Mouse (Mus musculus) CH12.LX (cell line): Measurements from ENCODE around the gene Tnni1. TPM values are rescaled to one million over a fixed set of nuclear protein-coding genes. Genes with fewer than 3 reads are reported as not detected.

Source experiments
- DNase-seq: peaks from one replicate; pipeline ENCODE4 v3.0.0-alpha.2; 2013; ENCODE audit errors: extremely low read depth
- H3K27ac ChIP-seq: 2 replicates; pipeline ENCODE4 v1.5.1; 2012; ENCODE audit warnings: low read depth, mild to moderate bottlenecking, control low read depth, moderate library complexity; ENCODE audit not compliant: insufficient read depth
- H3K27me3 ChIP-seq: replicated peaks from 2 replicates; pipeline ENCODE3; 2012; ENCODE audit warnings: inconsistent platforms
- H3K36me3 ChIP-seq, 2 experiments: replicated peaks in 1 of 2; 2 replicates each; pipeline versions ENCODE3 to v1.6.1; 2012; ENCODE audit warnings: inconsistent platforms in 1 of 2, low read length in 1 of 2, mild to moderate bottlenecking in 1 of 2, mixed read lengths in 1 of 2, moderate library complexity in 1 of 2; ENCODE audit not compliant: control insufficient read depth in 1 of 2, insufficient read depth in 1 of 2
- H3K4me1 ChIP-seq, 2 experiments: 2 replicates each; pipeline ENCODE4 v1.6.1; 2012; ENCODE audit warnings: inconsistent platforms in 1 of 2, moderate library complexity in 1 of 2; ENCODE audit not compliant: insufficient read depth in 2 of 2, control insufficient read depth in 1 of 2
- H3K4me2 ChIP-seq: 2 replicates; pipeline ENCODE4 v1.6.1; 2012; ENCODE audit warnings: low read depth, mild to moderate bottlenecking, control low read depth; ENCODE audit not compliant: poor library complexity, insufficient read depth, severe bottlenecking
- H3K4me3 ChIP-seq, 3 experiments: fragments of 150-350 bp in 1 of 3; sonication (generic) in 1 of 3; replicated peaks in 1 of 3; 2 replicates each; pipeline versions ENCODE3 to v1.5.1; 2011 to 2012; ENCODE audit warnings: low read depth in 2 of 3, low read length in 2 of 3, mild to moderate bottlenecking in 2 of 3, moderate library complexity in 2 of 3, control low read depth in 1 of 3, improper control_type of control experiment in 1 of 3, inconsistent platforms in 1 of 3, mixed read lengths in 1 of 3; ENCODE audit not compliant: poor library complexity in 1 of 3
- H3K79me2 ChIP-seq: replicated peaks from 2 replicates; pipeline ENCODE4 v1.6.1; 2012; ENCODE audit warnings: mild to moderate bottlenecking, moderate library complexity; ENCODE audit not compliant: control insufficient read depth, poor library complexity, insufficient read depth, severe bottlenecking; ENCODE audit errors: extremely low read depth
- H3K9ac ChIP-seq: 2 replicates; pipeline ENCODE4 v1.6.1; 2012; ENCODE audit warnings: low read depth, mild to moderate bottlenecking, control low read depth, moderate library complexity; ENCODE audit not compliant: insufficient read depth
- H3K9me3 ChIP-seq: replicated peaks from 2 replicates; pipeline ENCODE3; 2012; ENCODE audit warnings: low read length, inconsistent platforms, mixed read lengths
- BHLHE40 ChIP-seq: IDR thresholded peaks from 2 replicates; pipeline ENCODE4 v1.6.1; 2011; ENCODE audit warnings: mild to moderate bottlenecking, low read depth, low read length, improper control_type of control experiment
- CHD1 ChIP-seq: IDR thresholded peaks from 2 replicates; pipeline ENCODE4 v1.6.1; 2012; ENCODE audit warnings: low read depth, low read length, improper control_type of control experiment, inconsistent platforms
- E2F4 ChIP-seq: IDR thresholded peaks from 2 replicates; pipeline ENCODE4 v1.6.1; 2011; ENCODE audit warnings: low read depth, low read length, improper control_type of control experiment; ENCODE audit not compliant: insufficient replicate concordance
- EP300 ChIP-seq: IDR thresholded peaks from 2 replicates; pipeline ENCODE4 v1.6.1; 2011; ENCODE audit warnings: low read length, improper control_type of control experiment
- ETS1 ChIP-seq: conservative IDR thresholded peaks from 2 replicates; pipeline ENCODE4 v1.6.1; 2012; ENCODE audit warnings: low read depth, mild to moderate bottlenecking, inconsistent platforms, low read length, improper control_type of control experiment, moderate library complexity
- GABPA ChIP-seq: IDR thresholded peaks from 2 replicates; pipeline ENCODE4 v1.6.1; 2012; ENCODE audit warnings: low read depth, low read length, improper control_type of control experiment, inconsistent platforms; ENCODE audit not compliant: insufficient replicate concordance
- HCFC1 ChIP-seq: IDR thresholded peaks from 2 replicates; pipeline ENCODE4 v1.6.1; 2012; ENCODE audit warnings: low read depth, mild to moderate bottlenecking, inconsistent platforms, low read length, improper control_type of control experiment
- IRF4 ChIP-seq: IDR thresholded peaks from 2 replicates; pipeline ENCODE4 v1.6.1; 2014; ENCODE audit warnings: low read depth, mild to moderate bottlenecking, inconsistent platforms, low read length, improper control_type of control experiment
- KAT2A ChIP-seq: IDR thresholded peaks from 2 replicates; pipeline ENCODE4 v1.6.1; 2012; ENCODE audit warnings: low read length, improper control_type of control experiment, inconsistent platforms; ENCODE audit not compliant: insufficient replicate concordance
- MEF2A ChIP-seq: IDR thresholded peaks from 2 replicates; pipeline ENCODE4 v1.6.1; 2014; ENCODE audit warnings: low read depth, mild to moderate bottlenecking, inconsistent platforms, low read length, improper control_type of control experiment, borderline replicate concordance
- MXI1 ChIP-seq: IDR thresholded peaks from 2 replicates; pipeline ENCODE4 v1.6.1; 2011; ENCODE audit warnings: mild to moderate bottlenecking, low read depth, low read length, improper control_type of control experiment
- MYC ChIP-seq: IDR thresholded peaks from 2 replicates; pipeline ENCODE4 v1.6.1; 2011; ENCODE audit warnings: low read depth, mild to moderate bottlenecking, improper control_type of control experiment, low read length
- NELFE ChIP-seq: IDR thresholded peaks from 2 replicates; pipeline ENCODE4 v1.6.1; 2011; ENCODE audit warnings: low read depth, low read length, improper control_type of control experiment
- POLR2A ChIP-seq: IDR thresholded peaks from 2 replicates; pipeline ENCODE4 v1.6.1; 2011; ENCODE audit warnings: low read depth, mild to moderate bottlenecking, improper control_type of control experiment, low read length
- POLR2AphosphoS2 ChIP-seq: IDR thresholded peaks from 2 replicates; pipeline ENCODE4 v1.6.1; 2011; ENCODE audit warnings: low read depth, low read length, improper control_type of control experiment
- RAD21 ChIP-seq: IDR thresholded peaks from 2 replicates; pipeline ENCODE4 v1.6.1; 2011; ENCODE audit warnings: low read depth, mild to moderate bottlenecking, low read length, improper control_type of control experiment, moderate library complexity
- RCOR1 ChIP-seq: conservative IDR thresholded peaks from 2 replicates; pipeline ENCODE4 v1.6.1; 2012; ENCODE audit warnings: low read depth, mild to moderate bottlenecking, inconsistent platforms, low read length, improper control_type of control experiment
- SIN3A ChIP-seq: IDR thresholded peaks from 2 replicates; pipeline ENCODE4 v1.6.1; 2012; ENCODE audit warnings: low read length, improper control_type of control experiment, inconsistent platforms
- TBP ChIP-seq: conservative IDR thresholded peaks from 2 replicates; pipeline ENCODE4 v1.6.1; 2011; ENCODE audit warnings: low read depth, low read length, improper control_type of control experiment
- UBTF ChIP-seq: IDR thresholded peaks from 2 replicates; pipeline ENCODE4 v1.6.1; 2012; ENCODE audit warnings: low read depth, mild to moderate bottlenecking, inconsistent platforms, low read length, improper control_type of control experiment, moderate library complexity
- USF1 ChIP-seq: IDR thresholded peaks from 2 replicates; pipeline ENCODE4 v1.6.1; 2014; ENCODE audit warnings: low read depth, mild to moderate bottlenecking, inconsistent platforms, low read length, improper control_type of control experiment
- USF2 ChIP-seq: conservative IDR thresholded peaks from 2 replicates; pipeline ENCODE4 v1.6.1; 2011; ENCODE audit warnings: low read depth, low read length, improper control_type of control experiment
- ZKSCAN1 ChIP-seq: IDR thresholded peaks from 2 replicates; pipeline ENCODE4 v1.6.1; 2012; ENCODE audit warnings: low read depth, inconsistent platforms, low read length, improper control_type of control experiment, borderline replicate concordance
- ZMIZ1 ChIP-seq: IDR thresholded peaks from 2 replicates; pipeline ENCODE4 v1.6.1; 2012; ENCODE audit warnings: low read depth, mild to moderate bottlenecking, inconsistent platforms, low read length, improper control_type of control experiment
- dilution Hi-C: fragments of 300-500 bp; cut with MboI; formaldehyde crosslinking; loops from 2 replicates; pipeline ENCODE4 v1.14.3; 2020; ENCODE audit warnings: low sequenced_read_pairs; ENCODE audit not compliant: extremely low pct_unique_long_range_greater_than_20kb, extremely low pct_ligation_motif_present
- in situ Hi-C: fragments of 300-500 bp; cut with MboI; formaldehyde crosslinking; loops from 3 replicates; pipeline ENCODE4 v1.14.3; 2019; ENCODE audit warnings: low sequenced_read_pairs, low pct_ligation_motif_present, low pct_unique_long_range_greater_than_20kb, mixed read lengths
- polyA plus RNA-seq: library from polyadenylated mRNA; unstranded; fragments of >175 nt; gene quantifications from 2 replicates; pipeline ENCODE4 v1.2.1, GENCODE M21; 2012; ENCODE audit warnings: low read depth; ENCODE audit not compliant: insufficient read length
- total RNA-seq, 2 experiments: library from RNA; depleted of rRNA; stranded (reverse); fragments of 300-350 nt in 1 of 2; fragments of >200 nt in 1 of 2; gene quantifications; 2 replicates each; pipeline ENCODE4 v1.2.3; 2012 to 2014

Tnni1 gene
- total and polyA plus RNA-seq, 3 experiments, result 1.6 to 6.9 (median 4.2) TPM

DNA sequence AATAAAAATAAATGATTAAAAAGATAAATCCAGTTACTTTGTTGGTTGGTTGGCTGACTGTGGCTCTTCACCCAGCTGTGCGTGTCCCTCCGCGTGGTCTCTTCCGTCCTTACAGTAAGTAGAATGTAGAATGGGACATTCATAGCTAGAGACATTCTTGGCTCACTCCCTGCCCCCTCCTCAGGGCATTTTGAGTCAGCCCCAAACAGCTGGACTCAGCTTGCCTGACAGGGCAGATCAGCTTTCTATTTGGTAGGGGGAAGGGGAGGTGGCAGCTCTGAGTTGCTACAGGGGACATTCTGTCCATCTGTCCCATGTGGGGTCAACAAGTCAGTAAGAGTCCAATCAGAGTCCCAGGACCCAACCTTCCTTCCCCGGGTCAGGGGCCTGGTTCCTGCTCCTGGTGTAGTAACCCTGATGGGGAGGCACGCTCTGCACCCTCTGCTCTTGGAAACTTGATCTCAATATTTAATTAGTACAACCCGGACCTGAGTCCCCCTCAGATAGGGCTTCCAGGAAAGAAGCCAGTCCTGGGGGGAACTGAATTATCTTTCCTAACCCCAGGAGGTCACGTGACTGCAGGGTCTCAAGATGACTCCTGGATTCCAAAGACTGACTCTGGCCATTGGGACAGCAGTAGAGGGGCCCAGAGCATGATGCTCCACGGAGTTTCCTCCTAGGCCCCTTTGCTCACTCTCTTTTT lies 15.6 kb upstream of the Tnni1 start (continued):
- TF ChIP-seq USF2, result peak; percentile 79
- 0 out of 2 replicates have a peak, but pooled peaks have one; percentile 32 for TF ChIP-seq UBTF
- TF ChIP-seq MEF2A, result peak; percentile 90
- no peak for TF ChIP-seq ZKSCAN1
- TF ChIP-seq IRF4, result peak; percentile 98
- no peak for TF ChIP-seq E2F4
- peak; percentile 68; the same call in 1 of the 2 replicates for TF ChIP-seq TBP
- peak; percentile 25; the same call in 1 of the 2 replicates for TF ChIP-seq POLR2AphosphoS2

DNA sequence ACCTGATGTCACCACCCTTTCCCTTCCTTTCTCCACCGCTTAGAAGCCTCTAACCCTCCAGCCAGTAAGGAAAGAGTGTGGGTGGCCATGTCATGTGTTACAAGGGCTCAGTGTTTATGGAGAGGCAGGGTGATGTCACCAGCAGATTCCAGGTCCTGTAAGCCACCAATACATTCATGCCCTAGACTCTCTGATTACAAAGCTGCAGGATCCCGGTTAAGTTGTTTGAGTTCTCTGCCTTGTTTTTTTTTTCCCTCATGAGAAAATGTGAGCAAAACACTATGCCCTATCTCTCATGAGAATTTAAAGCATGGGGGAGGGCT lies 15.1 kb upstream of the Tnni1 start:
- Histone ChIP-seq H3K9me3 (no peaks in the 10 kb centered on the region), H3K4me2 (peak overlapping the region; percentile 57), H3K79me2 (peaks cover 30% of the 10 kb centered on the region), H3K9ac (peak overlapping the region; percentile 98), H3K4me1 (peaks cover 24 to 62% of the 10 kb centered on the region in 2 experiments), H3K36me3 (peaks cover 10 to 14% of the 10 kb centered on the region in 2 experiments), H3K27me3 (no peaks in the 10 kb centered on the region), H3K27ac (peak overlapping the region; percentile 76), H3K4me3 (no peak overlapping the region)
- no peak for DNase-seq
- in situ Hi-C loops (loop anchor here (10.0 kb wide), 1 partner anchor 371 kb away; the partner anchor contains the start of gene Kif21b), dilution Hi-C loops (no loop called here)
- no peak for TF ChIP-seq USF1
- TF ChIP-seq POLR2A, result 0 out of 2 replicates have a peak, but pooled peaks have one; percentile 18
- 0 out of 2 replicates have a peak, but pooled peaks have one; percentile 16 for TF ChIP-seq ETS1
- no peak for TF ChIP-seq MYC
- TF ChIP-seq MXI1, result no peak

DNA sequence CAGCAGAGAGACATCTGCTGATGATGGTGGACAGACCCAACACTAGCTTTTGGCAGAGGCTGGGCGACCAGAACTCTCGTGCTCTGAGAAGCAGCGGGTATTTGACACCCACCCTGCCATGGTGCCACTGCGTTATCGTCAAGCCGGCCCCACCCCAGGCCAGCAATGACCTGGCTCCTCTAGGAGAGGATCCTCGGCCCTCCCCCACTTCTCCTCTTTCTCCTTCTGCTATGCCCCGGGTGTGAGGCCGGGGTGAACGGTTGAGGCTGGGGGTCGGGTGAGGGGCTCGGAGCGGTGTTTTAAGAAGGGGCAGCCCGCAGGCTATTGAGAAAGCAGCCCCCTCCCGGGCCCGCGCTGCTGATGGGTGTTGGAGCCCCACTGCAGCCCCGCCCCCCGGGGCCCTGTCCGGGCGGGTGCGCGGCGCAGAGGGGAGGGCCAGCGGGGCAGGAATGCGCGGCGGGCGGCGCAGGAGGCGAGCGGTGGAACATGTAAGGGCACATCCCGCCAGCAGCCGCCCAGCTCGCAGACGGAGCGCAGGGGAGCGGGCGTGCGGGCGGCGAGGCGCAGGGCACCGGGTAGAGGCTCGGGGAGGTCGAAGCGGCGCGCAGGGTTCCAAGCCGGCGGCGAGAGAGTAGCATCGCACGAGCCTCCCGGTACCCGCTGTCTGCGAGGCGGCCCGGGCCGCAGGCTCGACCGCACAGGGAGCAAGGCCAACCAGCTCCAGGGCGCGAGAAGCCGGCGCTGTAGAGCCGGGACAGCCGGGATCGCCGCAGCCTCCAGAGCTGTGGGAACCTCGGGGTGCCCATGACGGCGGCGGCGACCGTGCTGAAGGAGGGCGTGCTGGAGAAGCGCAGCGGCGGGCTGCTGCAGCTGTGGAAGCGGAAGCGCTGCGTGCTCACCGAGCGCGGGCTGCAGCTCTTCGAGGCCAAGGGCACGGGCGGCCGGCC lies 13.3 kb upstream of the Tnni1 start, which contains the start of gene Phlda3:
Gene Phlda3, plus strand, starts transcription at position 475 of the 947 bp plus-strand sequence.
- Histone ChIP-seq H3K9ac (peak within 1 kb of the TSS; percentile 98), H3K27me3 (no peaks in the 10 kb centered on the region), H3K4me2 (peak within 1 kb of the TSS; percentile 76), H3K79me2 (peaks cover 35% of the 10 kb centered on the region), H3K27ac (peak within 1 kb of the TSS; percentile 79), H3K9me3 (no peaks in the 10 kb centered on the region), H3K36me3 (peaks cover 26 to 31% of the 10 kb centered on the region in 2 experiments), H3K4me1 (peaks cover 23 to 62% of the 10 kb centered on the region in 2 experiments), H3K4me3 (peak within 1 kb of the TSS; percentile 93 to 98 (median 95))
- dilution Hi-C loops, result no loop called here
- DNase-seq, result peak; percentile 59
- in situ Hi-C loops, result loop anchor here (10.0 kb wide), 1 partner anchor 369 kb away; the partner anchor contains the start of gene Kif21b
- TF ChIP-seq POLR2AphosphoS2 (peak; percentile 82; the same call in 1 of the 2 replicates), RCOR1 (peak; percentile 59; the same call in 1 of the 2 replicates), USF2 (no peak), POLR2A (peak; percentile 83), ETS1 (no peak), ZMIZ1 (peak; percentile 89; the same call in 1 of the 2 replicates), E2F4 (no peak), NELFE (peak; percentile 84), KAT2A (0 out of 2 replicates have a peak, but pooled peaks have one; percentile 16), MXI1 (no peak; the same call in none of the 2 replicates), BHLHE40 (no peak), GABPA (no peak), CHD1 (peak; percentile 91), RAD21 (no peak), EP300 (no peak), SIN3A (peak; percentile 54; the same call in 1 of the 2 replicates), HCFC1 (peak; percentile 19; the same call in 1 of the 2 replicates)
